Mouse (Mus musculus) lung, postnatal 25 days (tissue): ENCODE results near the gene Thbs1.
"Not testable (repeated sequence)": the region's sequence is repeated elsewhere in the genome, so short reads cannot be mapped to it uniquely, and the experiment has no call there.

Source experiments
- DNase-seq: peaks from one replicate; pipeline ENCODE4 v3.0.0; 2022; ENCODE audit warnings: low spot score

Thbs1 gene

DNA sequence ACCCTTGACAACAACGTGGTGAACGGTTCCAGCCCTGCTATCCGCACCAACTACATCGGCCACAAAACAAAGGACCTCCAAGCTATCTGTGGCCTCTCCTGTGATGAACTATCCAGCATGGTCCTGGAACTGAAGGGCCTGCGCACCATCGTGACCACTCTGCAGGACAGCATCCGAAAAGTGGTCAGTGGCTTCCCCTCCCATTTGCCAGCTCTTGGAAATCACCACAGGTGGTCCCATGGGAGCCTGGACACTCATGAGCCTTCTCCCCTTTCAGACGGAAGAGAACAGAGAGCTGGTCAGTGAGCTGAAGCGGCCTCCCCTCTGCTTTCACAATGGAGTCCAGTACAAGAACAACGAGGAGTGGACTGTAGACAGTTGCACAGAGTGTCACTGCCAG is 3.0 kb downstream of the Thbs1 start:
- DNase-seq = no peak

DNA sequence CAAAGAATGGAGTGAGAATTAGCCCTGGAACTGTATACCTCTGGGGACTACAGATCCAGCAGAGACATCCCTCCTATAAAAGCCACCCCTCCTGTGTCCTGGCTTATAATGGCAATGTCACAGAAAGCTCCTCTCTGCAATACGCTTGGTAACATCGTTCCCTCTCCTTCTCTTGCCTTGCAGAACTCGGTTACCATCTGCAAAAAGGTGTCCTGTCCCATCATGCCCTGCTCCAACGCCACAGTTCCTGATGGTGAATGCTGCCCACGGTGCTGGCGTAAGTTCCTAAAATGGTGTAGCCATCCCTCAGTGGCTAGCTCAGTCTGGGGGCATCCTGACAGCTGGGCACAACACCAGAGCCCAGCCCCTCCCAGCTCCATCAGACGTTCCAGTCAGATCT is 4.0 kb downstream of the Thbs1 start:
- no peak for DNase-seq

DNA sequence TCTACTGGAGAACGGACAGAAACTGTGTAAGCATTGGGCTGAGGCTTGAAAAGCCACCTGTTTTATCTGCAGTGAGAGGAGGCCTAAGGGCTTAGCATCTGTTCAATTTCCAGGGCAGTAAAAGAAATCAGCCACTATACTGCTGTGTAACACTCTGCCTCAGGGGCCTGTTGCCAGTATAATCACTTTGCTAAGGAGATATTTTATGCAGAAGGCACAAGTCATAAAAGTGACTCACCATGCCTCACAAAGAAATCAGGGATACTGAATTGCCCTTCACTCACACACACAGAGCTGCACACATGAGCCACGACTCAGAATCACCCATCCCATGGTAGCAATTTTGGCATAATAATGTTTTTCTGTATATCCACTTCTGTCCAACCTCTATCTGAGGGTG is 4.5 kb downstream of the Thbs1 start:
- no peak for DNase-seq

DNA sequence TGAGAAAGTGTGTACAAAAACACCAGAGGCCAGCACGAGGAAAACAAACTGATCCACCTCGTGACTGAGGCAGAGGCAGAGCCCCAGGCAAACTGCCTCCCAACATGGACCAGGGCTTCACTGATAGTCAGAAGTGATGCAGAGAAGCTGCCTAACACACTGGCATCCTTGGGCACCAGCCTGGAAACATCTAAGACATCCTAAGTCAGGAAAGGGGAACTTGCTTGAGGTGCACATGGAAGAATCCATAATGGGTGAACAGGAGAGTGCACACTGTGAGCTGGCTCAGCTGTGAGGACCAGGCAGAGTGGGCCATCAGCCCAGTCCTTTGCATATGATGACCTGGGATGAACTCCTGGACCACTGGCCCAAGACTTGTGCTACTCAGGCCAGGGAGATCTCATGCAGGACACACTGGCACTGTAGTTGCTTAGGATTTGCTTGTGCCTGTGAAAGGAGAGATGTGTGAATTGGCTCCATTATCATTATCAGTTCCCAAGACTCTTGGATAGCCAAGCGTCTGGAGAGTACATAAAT is 5.1 kb downstream of the Thbs1 start:
- DNase-seq = no peak

DNA sequence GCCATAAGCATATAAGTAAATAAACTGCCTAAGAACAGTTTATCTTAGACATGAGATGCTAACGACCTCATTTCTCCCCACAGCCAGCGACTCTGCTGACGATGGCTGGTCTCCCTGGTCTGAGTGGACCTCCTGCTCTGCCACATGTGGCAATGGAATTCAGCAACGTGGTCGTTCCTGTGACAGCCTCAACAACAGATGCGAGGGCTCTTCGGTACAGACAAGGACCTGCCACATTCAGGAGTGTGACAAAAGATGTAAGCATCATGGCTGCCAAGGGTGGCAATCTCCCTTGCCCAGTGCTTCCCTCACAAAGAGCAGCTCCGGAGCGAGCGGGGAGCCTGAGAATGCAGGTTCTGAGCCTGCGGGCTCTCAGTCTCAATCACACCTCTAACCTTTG is 5.7 kb downstream of the Thbs1 start:
- DNase-seq = no peak

DNA sequence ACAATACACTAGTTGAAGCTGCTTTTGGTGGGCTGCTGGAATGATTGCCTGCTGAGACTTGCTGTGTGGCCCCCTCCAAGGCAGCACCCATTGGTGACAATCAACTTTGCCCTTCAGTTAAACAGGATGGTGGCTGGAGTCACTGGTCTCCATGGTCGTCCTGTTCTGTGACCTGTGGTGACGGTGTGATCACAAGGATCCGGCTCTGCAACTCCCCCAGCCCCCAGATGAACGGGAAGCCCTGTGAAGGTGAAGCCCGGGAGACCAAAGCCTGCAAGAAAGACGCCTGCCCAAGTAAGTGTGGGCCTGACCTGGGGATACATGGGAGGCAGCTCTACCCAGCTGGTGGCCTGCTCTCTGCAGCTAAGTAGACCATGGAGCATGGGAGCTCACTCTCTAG is 6.4 kb downstream of the Thbs1 start:
- DNase-seq = no peak

DNA sequence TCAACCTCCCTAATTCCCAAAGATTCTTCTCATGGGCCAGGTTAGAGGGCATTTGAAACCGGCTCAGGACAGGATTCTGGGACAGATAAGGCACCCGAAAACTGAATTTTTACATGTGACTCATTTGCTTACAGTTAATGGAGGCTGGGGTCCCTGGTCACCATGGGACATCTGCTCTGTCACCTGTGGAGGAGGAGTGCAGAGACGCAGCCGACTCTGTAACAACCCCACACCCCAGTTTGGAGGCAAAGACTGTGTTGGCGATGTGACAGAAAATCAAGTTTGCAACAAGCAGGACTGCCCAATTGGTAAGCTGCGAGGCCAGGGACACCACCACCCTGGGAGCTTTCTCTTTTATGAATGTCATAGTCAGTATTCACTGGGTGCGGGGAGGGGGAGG is 6.8 kb downstream of the Thbs1 start:
- no peak for DNase-seq

DNA sequence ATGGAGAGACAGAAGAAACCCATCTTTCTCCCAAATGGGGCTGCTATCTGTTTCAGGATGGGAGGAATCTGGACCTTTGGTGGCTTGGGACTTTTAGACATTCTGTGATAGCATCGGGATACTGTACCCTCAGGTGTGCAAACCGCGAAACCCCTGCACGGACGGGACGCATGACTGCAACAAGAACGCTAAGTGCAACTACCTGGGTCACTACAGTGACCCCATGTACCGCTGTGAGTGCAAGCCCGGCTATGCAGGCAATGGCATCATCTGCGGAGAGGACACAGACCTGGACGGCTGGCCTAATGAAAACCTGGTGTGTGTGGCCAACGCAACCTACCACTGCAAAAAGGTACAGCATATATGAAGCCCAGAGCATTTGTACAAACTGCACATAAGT is 8.0 kb downstream of the Thbs1 start:
- no peak for DNase-seq

DNA sequence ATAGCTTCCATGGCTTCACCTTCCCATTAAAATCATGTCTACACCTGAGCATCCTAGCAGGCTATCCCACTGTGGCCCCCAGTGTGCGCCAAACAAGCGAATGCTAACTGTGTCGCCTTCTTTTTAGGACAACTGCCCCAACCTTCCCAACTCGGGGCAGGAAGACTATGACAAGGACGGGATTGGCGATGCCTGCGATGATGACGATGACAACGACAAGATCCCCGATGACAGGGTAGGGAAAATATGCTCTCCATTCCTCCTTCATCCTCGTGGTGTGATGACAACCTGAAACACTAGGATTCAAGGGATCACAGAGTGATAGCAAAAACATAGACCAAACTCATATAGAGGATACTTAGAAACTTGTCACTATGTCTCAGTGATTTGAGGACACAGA is 8.4 kb downstream of the Thbs1 start:
- DNase-seq = no peak

DNA sequence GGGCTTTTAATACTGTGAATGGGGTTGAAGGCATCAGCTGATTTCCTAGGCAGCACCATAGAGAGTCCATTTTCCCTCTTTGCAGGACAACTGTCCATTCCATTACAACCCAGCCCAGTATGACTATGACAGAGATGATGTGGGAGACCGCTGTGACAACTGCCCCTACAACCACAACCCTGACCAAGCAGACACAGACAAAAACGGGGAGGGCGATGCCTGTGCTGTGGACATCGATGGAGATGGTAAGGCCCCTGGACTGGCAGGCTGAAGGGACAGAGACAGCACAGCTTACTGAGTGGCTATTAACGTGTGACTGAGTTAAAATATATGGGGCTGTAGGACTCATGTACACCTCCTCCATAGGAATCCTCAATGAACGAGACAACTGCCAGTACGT is 9.1 kb downstream of the Thbs1 start:
- no peak for DNase-seq

DNA sequence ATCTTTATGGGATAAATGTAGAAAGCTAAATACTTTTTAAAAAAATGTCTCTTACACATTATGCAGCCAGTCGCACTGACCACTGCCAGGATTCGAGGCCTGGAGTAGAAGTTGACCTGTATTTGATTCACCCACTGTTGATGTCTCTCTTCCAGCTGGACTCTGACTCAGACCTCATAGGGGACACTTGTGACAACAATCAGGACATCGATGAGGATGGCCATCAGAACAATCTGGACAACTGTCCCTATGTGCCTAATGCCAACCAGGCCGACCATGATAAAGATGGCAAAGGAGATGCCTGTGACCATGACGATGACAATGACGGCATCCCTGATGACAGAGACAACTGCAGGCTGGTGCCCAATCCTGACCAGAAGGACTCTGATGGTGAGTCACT is 10.6 kb downstream of the Thbs1 start:
- DNase-seq = no peak

DNA sequence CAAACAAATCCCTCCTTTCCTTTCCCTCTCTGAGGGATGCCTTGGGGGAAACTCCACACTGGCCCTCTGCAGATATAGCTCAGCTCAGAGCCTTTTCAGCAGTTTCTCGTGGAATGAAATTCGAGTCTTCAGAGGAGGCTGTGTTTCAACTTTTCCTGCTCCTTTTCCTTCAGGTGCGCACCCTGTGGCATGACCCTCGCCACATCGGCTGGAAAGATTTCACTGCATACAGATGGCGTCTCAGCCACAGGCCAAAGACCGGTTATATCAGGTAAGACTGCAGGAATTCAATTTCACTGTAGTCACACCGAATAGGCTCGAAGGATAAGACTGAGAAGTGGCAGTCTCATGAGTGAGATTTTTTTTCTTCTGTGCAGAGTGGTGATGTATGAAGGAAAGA is 12.1 kb downstream of the Thbs1 start:
- no peak for DNase-seq

DNA sequence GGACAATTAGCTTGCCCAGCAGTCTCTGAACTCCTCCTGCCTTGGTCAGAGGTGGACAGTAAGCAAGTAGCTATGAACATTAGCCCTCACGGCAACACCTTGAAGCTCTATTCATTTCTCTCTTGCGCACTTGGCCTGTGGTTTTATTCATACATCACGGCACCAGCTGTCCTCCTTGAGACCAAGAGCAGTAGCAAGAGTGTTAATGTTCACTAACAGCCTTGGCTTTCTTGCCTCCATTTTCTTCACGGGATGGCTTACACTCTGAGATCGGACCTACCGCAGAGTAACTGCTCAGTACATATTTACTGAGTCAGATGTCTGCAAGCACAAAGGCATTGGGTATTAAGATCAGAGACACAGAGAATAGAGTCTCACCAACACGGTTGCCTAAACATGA is 12.8 kb downstream of the Thbs1 start:
- DNase-seq = no peak

DNA sequence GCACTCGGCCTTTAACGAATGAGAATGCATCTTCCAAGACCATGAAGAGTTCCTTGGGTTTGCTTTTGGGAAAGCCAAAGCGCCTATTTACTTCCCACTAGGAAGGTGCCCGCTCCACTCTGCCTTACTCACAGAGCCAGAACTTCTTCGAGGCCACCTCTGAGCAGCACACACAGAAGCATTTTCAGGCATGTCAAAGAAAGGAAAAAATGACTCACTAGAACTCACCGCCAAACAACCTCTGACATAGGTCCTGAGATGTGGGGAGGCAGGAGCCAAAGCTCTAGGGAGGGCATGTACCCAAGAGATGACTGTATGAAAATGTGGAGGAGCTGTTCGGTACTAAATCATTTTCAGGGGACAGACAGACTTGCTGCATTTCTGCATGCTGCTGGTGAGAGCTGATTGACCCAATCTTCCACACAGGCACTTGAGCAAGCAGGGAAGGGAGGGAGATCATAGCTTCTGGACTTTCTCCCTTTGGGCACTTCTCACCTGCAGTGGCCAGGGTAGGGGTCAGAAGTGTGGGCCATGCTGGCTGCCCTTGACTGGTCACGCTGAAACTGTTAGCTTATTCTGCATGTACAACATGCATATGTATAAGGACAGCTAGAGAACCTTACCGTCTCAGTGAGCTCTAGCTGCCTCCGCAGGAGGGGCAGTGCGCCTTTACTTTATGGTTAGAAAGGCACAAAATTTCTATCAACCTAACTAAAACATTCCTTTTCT is 13.7 kb downstream of the Thbs1 start:
- no peak for DNase-seq

DNA sequence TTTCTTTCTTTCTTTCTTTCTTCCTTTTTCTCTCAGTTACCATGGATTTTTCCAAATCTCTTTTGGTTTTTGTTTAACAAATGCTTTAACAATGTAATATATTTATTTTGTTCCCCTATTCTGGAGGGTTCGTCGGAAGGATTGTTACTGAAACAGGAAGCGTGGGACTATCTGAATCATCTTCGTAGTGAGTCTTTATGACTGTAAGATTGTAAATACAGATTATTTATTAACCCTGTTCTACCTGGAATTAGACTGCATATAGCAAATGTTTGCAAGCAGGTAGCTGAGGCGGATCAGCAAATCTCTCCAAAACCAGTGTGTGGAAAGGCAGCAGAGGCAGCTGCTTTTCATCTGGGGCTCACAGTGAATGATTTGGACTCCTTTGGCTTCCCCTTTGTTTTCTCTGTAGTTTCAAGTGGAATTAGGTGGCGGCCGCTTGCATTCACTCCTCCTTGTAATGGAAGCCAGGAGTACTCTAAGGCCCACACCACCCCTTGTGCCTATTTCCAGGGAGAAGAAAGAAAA is 14.3 kb downstream of the Thbs1 start:
- no peak for DNase-seq

DNA sequence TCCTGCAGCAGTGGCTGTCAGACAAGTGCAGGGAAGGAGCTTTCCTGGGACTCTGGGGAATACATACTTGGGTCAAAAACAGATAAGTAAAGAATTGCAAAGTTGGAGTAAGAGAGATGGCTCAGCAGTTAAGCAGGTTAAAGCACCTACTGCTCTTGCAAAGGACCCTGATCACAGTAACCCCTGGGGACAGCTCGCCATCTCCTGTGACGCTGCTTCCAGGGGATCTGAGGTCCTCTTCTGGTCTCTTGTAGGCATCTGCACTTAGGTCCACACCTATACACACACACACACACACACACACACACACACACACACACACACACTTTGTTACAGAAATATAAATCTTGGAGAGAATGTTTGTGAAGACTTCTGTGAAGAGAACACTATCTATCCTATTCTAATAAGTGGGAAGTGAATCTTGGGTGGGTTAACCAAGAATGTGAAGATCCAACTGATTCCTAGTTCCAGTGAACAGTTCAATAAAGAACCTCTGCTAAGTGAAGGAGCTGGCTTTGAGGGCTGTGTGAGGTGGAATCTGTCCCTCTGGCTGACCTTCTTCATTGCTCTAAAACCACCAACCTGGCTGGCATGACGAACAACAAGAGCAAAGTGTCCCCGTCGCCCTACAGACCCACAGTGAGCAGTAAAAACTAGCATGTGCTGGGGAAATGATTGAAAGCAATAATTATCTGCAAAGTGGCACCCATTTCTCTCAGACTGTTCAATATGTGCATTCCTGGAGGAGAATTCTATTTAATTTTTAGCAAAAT is 16.0 kb downstream of the Thbs1 start:
- DNase-seq = no peak

DNA sequence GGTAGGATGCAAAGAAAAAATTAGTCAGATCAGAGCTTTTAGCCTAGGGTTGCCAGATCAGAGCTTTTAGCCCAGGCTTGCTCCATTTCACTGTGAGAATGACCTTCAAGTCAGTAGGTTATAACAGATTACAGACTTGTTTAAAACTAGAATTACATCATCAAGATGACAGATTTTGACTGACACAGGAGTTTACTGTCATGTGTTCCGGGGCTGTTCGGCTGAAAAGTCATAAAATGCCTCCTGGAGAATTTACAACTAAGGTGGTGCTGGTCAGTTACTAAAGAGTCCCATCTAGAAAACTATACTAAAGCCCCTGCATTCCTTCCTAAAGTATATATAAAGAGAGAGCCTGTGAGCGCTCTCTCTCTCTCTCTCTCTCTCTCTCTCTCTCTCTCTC is 16.6 kb downstream of the Thbs1 start:
- no peak for DNase-seq

DNA sequence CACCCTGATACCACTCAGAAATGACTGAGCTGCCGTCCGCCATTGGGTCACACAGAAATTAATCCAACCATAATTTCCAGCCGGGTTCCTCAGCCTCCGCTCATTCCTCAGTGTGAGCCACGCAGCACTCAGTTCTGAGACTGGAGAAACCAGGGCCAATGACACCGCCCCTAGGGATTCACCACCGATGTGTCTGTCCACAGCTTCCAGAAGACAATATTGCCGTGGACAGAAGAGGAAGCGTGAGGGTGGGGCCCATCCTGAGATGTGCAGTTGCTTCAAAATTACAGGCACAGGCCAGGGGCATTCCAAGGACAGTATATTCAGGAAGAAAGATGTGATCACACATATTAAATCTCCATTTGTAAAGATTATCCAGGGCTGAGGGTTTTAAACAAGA is 25.4 kb downstream of the Thbs1 start:
- peak; percentile 46 for DNase-seq

DNA sequence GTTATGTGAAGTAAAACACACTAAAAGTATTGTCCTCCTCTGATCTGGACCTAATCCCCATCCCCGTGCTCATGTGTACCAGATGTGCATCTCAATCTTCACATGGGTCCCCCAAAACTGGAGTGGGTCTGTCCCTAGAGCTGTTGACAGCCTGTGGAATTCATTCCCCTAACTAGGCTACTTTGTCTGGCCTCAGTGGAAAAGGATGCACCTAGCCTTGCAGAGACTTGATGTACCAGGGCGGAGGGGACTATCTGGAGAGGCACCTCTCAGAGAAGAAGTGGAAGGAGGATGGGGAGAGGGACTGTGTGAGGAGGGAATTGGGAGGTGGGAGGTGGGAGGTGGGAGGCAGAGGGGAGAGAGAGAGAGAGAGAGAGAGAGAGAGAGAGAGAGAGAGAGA is 26.1 kb downstream of the Thbs1 start:
- no peak for DNase-seq

DNA sequence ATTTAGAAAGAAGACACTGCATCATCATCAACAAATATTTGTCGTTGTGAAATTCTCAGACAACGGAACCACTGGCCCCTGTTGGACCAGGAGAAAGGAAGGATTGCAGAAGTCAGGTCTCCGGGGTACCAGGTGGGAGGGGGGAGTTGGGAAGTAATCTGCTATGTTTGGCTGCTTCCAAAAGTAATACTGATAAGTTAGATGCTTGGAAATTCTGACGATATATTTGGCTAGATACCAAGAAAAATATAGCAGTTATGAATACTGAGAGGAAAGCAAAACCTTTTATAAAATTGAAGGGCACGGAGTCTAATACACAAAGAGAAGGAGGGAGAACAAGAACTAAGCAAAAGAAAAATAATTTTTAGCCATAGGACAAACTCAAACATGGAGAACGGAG is 27.6 kb downstream of the Thbs1 start:
- DNase-seq = no peak

DNA sequence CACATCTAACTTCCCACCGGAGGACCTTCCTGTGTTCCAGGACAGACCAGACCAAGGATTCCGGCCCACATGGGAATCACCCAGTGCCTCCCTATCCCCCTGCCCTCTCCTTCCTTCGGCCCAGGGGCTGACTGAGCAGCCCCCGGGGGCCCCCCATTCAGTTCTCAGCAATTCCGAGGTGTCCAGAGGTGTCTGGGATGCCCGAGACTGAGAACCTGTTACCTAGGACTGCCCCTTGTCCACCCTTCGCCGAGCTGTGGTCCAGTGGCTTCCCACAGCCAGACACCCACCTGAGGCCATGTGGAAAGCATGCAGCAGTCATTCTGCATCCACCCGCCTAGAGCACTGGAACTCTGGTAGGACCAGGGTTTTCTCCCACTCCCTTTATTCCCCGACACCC is 30.0 kb downstream of the Thbs1 start:
- no peak for DNase-seq

DNA sequence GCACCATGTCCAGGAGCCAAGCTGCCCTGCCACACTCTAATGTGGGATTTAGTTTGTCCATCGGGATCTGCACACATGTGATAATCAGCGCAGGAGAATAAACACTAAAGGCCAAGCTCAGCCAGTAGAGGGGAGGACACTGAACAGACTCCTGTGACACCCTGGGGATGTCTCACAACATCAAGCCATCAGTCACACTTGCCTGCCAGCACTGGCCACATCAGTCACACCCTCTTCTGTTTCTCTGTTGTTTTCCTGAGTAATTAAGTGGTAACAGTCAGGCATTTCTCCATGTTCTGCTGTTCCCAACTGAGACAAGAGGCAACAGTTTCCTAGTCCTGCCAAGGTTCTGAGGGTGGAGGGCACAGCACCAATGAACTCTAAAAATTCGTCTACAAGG is 36.1 kb downstream of the Thbs1 start:
- DNase-seq = not testable (repeated sequence)
